Mouse (Mus musculus) thymus, adult 2 months (tissue): ENCODE measurements at regions not wholly inside any gene's neighbourhood (a gene's known extent, or its start where the extent isn't known, plus 50 kb on each side); places are given as distances from the start of the nearest gene placed in this dataset.

Experiments used
- DNase-seq: peaks from one replicate; pipeline ENCODE4 v3.0.0; 2021
- H3K27ac ChIP-seq: fragments of 200-500 bp; 2 replicates; pipeline ENCODE4 v1.5.1; 2012; ENCODE audit warnings: low read length, control low read depth; ENCODE audit not compliant: control insufficient read depth, insufficient read depth
- H3K27me3 ChIP-seq: fragments of 200-500 bp; 2 replicates; pipeline ENCODE4 v1.6.1; 2012; ENCODE audit warnings: mild to moderate bottlenecking, low read length, moderate library complexity, mixed read lengths; ENCODE audit not compliant: control insufficient read depth, insufficient read depth
- H3K36me3 ChIP-seq: fragments of 200-500 bp; 2 replicates; pipeline ENCODE4 v1.6.1; 2012; ENCODE audit warnings: mild to moderate bottlenecking, low read length, moderate library complexity; ENCODE audit not compliant: control insufficient read depth, insufficient read depth
- H3K4me1 ChIP-seq: fragments of 200-500 bp; replicated peaks from 2 replicates; pipeline ENCODE4 v1.6.1; 2012; ENCODE audit warnings: low read length; ENCODE audit not compliant: control insufficient read depth, insufficient read depth
- H3K4me3 ChIP-seq: fragments of 200-500 bp; 2 replicates; pipeline ENCODE4 v1.5.1; 2012; ENCODE audit warnings: mild to moderate bottlenecking, low read length, control low read depth, moderate library complexity; ENCODE audit not compliant: control insufficient read depth, insufficient read depth
- CTCF ChIP-seq: fragments of 200-500 bp; IDR thresholded peaks from 2 replicates; pipeline ENCODE4 v1.5.1; 2012; ENCODE audit warnings: mild to moderate bottlenecking, control low read depth, low read length, moderate library complexity, borderline replicate concordance; ENCODE audit not compliant: control insufficient read depth, poor library complexity, insufficient read depth; ENCODE audit errors: extremely low read depth
- POLR2A ChIP-seq: fragments of 200-500 bp; IDR thresholded peaks from 2 replicates; pipeline ENCODE4 v1.6.1; 2012; ENCODE audit warnings: mild to moderate bottlenecking, low read length, control low read depth, moderate library complexity; ENCODE audit not compliant: control insufficient read depth, poor library complexity, insufficient read depth; ENCODE audit errors: extremely low read depth
- WGBS: fragments of 180-500 bp; shearing (Covaris S2); methylation state at CpG from one replicate; pipeline ENCODE4 v1.1.7; 2018; 5-methylcytosine and 5-hydroxymethylcytosine counted together

DNA sequence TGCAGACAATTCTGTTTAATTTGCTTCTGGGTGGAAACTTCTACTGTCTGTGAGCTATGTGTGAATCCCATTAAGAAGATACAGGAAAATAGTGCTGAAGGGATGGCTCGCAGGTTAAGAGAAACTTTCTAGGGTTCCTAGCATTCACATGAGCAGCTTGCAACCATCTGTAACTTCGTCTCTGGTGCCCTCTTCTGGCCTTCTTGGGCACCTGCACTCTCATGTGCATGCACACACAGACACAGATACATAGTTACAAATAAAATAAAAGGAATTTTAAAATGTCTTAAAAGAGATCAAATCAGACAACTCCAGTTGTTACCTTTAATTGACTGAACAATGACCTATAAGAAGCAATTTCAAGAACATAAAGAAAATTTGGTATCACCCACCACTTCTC is 588.6 kb upstream of the Lmcd1 start:
- WGBS = 59% methylated on average over 2 of the region's 2 CpGs
- TF ChIP-seq POLR2A (no peak), CTCF (no peak)
- no peak overlapping the region for H3K4me3 ChIP-seq
- H3K4me1 ChIP-seq = no peaks in the 10 kb centered on the region
- H3K27ac ChIP-seq = no peak overlapping the region
- H3K36me3 ChIP-seq = no peaks in the 10 kb centered on the region
- H3K27me3 ChIP-seq = no peaks in the 10 kb centered on the region
- DNase-seq = no peak

DNA sequence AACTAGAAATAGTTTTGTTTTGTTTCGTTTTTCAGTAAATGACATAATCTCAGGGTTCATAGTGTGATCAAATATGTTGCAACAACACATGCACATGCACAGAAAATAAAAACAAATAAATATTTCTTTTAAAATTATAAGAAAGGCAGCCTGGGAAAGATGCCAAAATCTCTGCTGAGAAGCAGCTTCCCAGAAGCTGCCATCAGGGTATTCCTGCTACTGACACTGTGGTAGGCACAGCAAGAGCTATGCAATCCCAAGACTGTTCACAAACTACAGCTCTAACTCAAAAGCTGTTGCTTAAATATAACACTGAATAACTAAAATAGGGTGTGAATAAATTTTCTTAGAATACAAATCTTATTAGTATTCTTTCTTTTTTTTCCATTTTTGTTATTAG is 570.7 kb upstream of the Lmcd1 start:
- H3K27ac ChIP-seq = no peak overlapping the region
- TF ChIP-seq POLR2A (no peak), CTCF (no peak)
- no peak overlapping the region for H3K4me3 ChIP-seq
- H3K36me3 ChIP-seq = no peaks in the 10 kb centered on the region
- no peaks in the 10 kb centered on the region for H3K27me3 ChIP-seq
- no peaks in the 10 kb centered on the region for H3K4me1 ChIP-seq
- 91% methylated on average over 1 of the region's 1 CpGs for WGBS
- DNase-seq = no peak

DNA sequence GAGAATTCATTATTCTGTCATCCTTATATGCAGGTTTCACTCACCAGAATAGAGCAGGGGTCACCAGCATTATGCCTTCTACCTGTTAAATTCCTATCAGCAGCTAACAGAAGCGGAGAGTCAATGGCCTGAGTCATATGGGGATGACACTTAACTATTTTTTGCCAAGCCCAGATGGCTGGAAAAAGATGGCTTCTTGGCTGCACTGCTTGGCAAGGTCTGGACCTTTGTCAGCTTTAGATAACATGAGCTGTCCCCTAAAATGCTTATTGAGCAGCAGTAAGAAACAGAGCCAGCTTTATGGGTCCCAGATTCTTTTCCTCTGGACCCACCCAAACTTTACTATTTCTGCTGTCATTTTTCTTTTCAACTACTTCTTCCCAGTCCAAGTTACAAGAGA is 565.3 kb upstream of the Lmcd1 start:
- no peak for DNase-seq
- WGBS = 55% methylated on average over 1 of the region's 1 CpGs

DNA sequence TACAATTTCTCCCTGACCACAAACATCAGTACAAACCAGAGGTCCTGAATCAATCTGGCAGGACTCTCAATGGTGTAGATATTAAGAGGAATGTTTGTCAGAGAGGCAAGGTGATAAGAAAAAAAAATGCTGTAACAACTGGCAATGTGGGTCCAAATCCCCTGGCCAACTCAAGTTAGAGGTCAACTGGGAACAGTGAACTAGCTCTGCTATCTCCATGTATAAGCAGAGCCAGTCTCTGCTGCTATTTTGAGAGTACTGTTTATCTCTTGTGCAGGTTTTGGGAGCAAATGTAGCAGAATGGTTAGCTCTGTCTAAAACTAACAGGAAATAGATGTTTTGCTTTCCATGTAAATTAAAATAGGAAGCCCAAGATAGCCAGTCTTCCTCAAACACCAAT is 547.6 kb upstream of the Lmcd1 start:
- Histone ChIP-seq H3K4me1 (no peaks in the 10 kb centered on the region), H3K36me3 (no peaks in the 10 kb centered on the region), H3K4me3 (no peak overlapping the region), H3K27ac (no peak overlapping the region), H3K27me3 (no peaks in the 10 kb centered on the region)
- TF ChIP-seq POLR2A (no peak), CTCF (no peak)
- no peak for DNase-seq

More for the DNA sequence above, 565.3 kb upstream of the Lmcd1 start:
- H3K4me1 ChIP-seq = no peaks in the 10 kb centered on the region
- H3K27me3 ChIP-seq = no peaks in the 10 kb centered on the region
- no peak for TF ChIP-seq POLR2A
- no peak for TF ChIP-seq CTCF
- no peaks in the 10 kb centered on the region for H3K36me3 ChIP-seq
- no peak overlapping the region for H3K27ac ChIP-seq
- H3K4me3 ChIP-seq = no peak overlapping the region

DNA sequence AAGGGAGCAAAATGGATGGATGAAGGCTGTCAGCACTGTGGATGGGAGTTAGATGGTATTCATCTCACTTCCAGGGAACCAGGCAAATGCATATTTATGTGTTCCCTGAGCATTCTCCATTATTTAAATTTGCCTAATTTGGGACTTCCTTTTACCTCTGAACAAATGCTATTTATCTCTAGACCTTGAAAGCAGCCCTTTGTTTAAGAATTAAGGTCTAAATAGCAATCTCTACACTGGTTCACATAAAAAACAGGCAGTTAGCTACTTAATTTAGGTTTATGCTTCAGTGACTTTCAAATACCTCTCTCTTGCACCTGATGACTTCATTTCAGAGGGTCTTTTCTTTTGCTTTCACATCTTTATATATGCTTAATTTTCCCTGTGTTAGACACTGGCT is 543.2 kb upstream of the Lmcd1 start:
- H3K36me3 ChIP-seq = no peaks in the 10 kb centered on the region
- H3K4me3 ChIP-seq = no peak overlapping the region
- no peaks in the 10 kb centered on the region for H3K4me1 ChIP-seq
- no peak overlapping the region for H3K27ac ChIP-seq
- TF ChIP-seq CTCF (no peak), POLR2A (no peak)
- DNase-seq = no peak
- no peaks in the 10 kb centered on the region for H3K27me3 ChIP-seq

DNA sequence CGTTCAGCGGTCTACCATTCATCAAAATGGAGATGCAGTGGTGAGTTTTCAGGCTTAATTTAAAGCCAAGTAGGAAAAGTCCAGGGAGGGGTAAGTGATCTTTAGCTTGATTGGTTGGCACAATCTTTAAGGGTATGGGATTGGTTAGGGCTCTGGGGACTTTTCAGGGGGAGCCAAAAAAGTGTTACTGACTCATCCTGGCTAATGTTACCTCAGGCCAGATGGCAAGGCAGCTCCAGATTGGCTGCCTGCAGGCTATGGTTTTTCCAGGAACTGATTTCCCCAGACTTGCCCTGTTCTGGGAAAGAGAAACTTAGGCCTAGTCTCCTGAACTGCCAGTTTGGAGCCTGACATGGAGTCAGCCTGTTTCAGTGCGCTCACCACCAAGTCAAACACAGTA is 539.6 kb upstream of the Lmcd1 start:
- 88% methylated on average over 3 of the region's 3 CpGs for WGBS
- no peaks in the 10 kb centered on the region for H3K36me3 ChIP-seq
- H3K4me1 ChIP-seq = no peaks in the 10 kb centered on the region
- H3K27ac ChIP-seq = no peak overlapping the region
- no peak for DNase-seq
- H3K4me3 ChIP-seq = no peak overlapping the region
- no peak for TF ChIP-seq POLR2A
- TF ChIP-seq CTCF = no peak
- no peaks in the 10 kb centered on the region for H3K27me3 ChIP-seq

DNA sequence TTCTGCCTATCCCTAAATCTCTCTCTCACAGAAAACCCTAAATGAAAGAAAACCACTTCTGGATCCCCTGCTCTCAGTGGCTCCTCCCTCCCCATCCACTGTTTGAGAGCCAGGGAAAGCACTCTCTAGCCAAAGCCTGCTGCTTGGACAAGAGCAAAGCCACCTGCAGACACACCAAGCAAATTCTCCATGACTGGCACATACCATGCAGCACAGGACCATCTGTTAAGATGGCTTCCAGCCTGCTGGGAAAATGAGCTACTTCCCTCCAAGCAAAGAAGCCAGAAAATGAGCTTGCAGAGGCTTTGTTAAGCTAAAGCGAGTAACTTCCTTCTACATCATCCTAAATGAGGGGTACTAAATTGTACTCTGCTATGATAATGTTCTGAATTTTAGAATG is 534.6 kb upstream of the Lmcd1 start:
- DNase-seq = no peak
- H3K27me3 ChIP-seq = no peaks in the 10 kb centered on the region
- 91% methylated on average over 1 of the region's 1 CpGs for WGBS

More for the DNA sequence above, 534.6 kb upstream of the Lmcd1 start:
- no peaks in the 10 kb centered on the region for H3K4me1 ChIP-seq
- TF ChIP-seq POLR2A = no peak
- H3K4me3 ChIP-seq = no peak overlapping the region
- no peaks in the 10 kb centered on the region for H3K36me3 ChIP-seq
- no peak overlapping the region for H3K27ac ChIP-seq
